9 mouse cellular contexts compared by ENCODE assay signal in the genomic region with DNA sequence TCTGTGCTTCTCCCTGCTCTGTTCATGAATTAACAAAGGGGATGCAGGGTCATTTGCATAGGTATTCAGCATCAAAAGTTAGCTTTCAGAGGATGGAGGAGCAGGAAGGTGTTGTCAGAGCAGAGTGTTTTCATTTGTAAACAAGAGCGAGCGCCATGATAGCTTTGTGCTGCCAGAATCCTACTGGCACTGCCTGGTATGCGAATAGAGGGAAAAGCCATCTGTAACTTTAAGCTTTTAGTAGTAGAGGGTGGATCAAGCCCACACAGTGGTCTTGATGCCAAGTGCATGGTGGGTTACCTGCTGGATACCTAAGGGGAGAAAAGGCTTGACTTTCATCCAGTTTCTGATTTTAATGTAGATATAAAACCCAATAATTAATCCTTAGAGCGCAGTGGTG.
"Had no signal": no experiment of that assay in that cellular context is flagged by ENCODE, and none has a peak within 500 bp of the region (broad histone marks: within the 10 kb centered on the region; RNA-seq: fewer than 3 reads in every experiment).

No protein-coding gene starts in this region.

- H3K9me3 ChIP-seq: midbrain, embryonic 13.5 days; stomach, embryonic 15.5 days had no signal

- H3K4me3 ChIP-seq: limb, embryonic 13.5 days; midbrain, embryonic 13.5 days; stomach, embryonic 15.5 days had no signal

- H3K27ac ChIP-seq: limb, embryonic 13.5 days; liver, embryonic 14.5 days; midbrain, embryonic 13.5 days; stomach, embryonic 15.5 days had no signal

- ATAC-seq: midbrain, embryonic 13.5 days had no signal

- DNase-seq: kidney, postnatal 14 days; left cerebral cortex, postnatal 4 days; lung, adult 18-20 months; right cerebral cortex, postnatal 14 days; thymus, postnatal 36 days had no signal

- H3K9ac ChIP-seq: limb, embryonic 13.5 days; liver, embryonic 14.5 days; midbrain, embryonic 13.5 days; stomach, embryonic 15.5 days had no signal

- H3K4me2 ChIP-seq: limb, embryonic 13.5 days; midbrain, embryonic 13.5 days; stomach, embryonic 15.5 days had no signal

- H3K27me3 ChIP-seq: limb, embryonic 13.5 days; midbrain, embryonic 13.5 days; stomach, embryonic 15.5 days had no signal

- H3K4me1 ChIP-seq: limb, embryonic 13.5 days; midbrain, embryonic 13.5 days; stomach, embryonic 15.5 days had no signal

- H3K36me3 ChIP-seq: limb, embryonic 13.5 days; midbrain, embryonic 13.5 days; stomach, embryonic 15.5 days had no signal
